Mouse (Mus musculus): ENCODE measurements around the gene Bglap.

- no peak for TF ChIP-seq CTCF (IDR thresholded peaks at IDR 0.05; ENCODE audit: borderline replicate concordance, extremely low read depth, insufficient read depth, insufficient read length)
- TF ChIP-seq POLR2A (IDR thresholded peaks at IDR 0.05; ENCODE audit: borderline replicate concordance, extremely low read depth, insufficient read depth, insufficient read length, poor library complexity, severe bottlenecking), result no peak
Measured at GRCm38 (mm10) chr3:88363700-88364099, 20.6 kb downstream of the Bglap start.

All from brain, embryonic 14.5 days (tissue).